Mouse (Mus musculus): ENCODE data around the gene Olfr153. TPM values are rescaled to one million over a fixed set of nuclear protein-coding genes. Genes with fewer than 3 reads are reported as not detected.
"Not testable (repeated sequence)": the region's sequence is repeated elsewhere in the genome, so short reads cannot be mapped to it uniquely, and the experiment has no call there.

Olfr153 gene
- not detected in 2 replicates for polyA plus RNA-seq (2016; fragmentation: Nextera tagmentation; extraction: Ambion mirVana)

GRCm38 (mm10) chr2:87531496-87531895 lies at the start of gene Olfr153:
Olfr153 (plus strand) TSS chr2:87531796.
- H3K4me1 ChIP-seq, result no peaks in the 10 kb centered on the region
- no peak within 1 kb of the TSS for H3K27ac ChIP-seq
- H3K4me3 ChIP-seq, result no peak within 1 kb of the TSS
- DNase-seq (ENCODE audit: extremely low spot score, low spot score), result no peak
- no peaks in the 10 kb centered on the region for H3K27me3 ChIP-seq (ENCODE audit: poor library complexity, severe bottlenecking)
- H3K36me3 ChIP-seq (replicated peaks), result no peaks in the 10 kb centered on the region
- no peaks in the 10 kb centered on the region for H3K9me3 ChIP-seq

GRCm38 (mm10) chr2:87482276-87482675 lies 49.3 kb upstream of the Olfr153 start:
- no peak for DNase-seq (ENCODE audit: extremely low spot score, low spot score)
- H3K4me3 ChIP-seq, result no peak overlapping the region
- H3K27ac ChIP-seq, result no peak overlapping the region
- H3K9me3 ChIP-seq, result no peaks in the 10 kb centered on the region
- 87% methylated on average over 2 of the region's 2 CpGs for WGBS
- H3K27me3 ChIP-seq (ENCODE audit: poor library complexity, severe bottlenecking), result no peaks in the 10 kb centered on the region
- no peaks in the 10 kb centered on the region for H3K4me1 ChIP-seq
- no peaks in the 10 kb centered on the region for H3K36me3 ChIP-seq (replicated peaks)

DNA sequence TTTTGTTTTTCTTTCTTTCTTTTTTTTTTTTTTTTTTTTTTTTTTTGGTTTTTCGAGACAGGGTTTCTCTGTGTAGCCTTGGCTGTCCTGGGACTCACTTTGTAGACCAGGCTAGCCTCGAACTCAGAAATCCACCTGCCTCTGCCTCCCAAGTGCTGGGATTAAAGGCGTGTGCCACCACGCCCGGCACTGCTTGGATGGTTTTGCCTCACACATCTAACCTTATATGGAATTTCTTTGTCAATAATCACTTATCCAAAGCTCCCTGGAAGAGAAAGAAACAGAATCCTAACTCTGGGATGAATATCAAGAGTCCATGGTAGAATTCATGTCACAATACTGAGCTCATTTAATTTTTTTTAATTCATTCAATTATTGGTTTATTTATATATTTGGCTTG lies 34.6 kb upstream of the Olfr153 start, which contains the start of gene Pramel7:
Gene Pramel7, minus strand, starts transcription at position 101 of the 400 bp plus-strand sequence.
- H3K27ac ChIP-seq; H3K27me3 ChIP-seq (ENCODE audit: poor library complexity, severe bottlenecking); H3K4me1 ChIP-seq; DNase-seq (ENCODE audit: extremely low spot score, low spot score); H3K36me3 ChIP-seq (replicated peaks); H3K4me3 ChIP-seq; H3K9me3 ChIP-seq: not testable (repeated sequence)
- WGBS, result 87% methylated on average over 4 of the region's 5 CpGs

DNA sequence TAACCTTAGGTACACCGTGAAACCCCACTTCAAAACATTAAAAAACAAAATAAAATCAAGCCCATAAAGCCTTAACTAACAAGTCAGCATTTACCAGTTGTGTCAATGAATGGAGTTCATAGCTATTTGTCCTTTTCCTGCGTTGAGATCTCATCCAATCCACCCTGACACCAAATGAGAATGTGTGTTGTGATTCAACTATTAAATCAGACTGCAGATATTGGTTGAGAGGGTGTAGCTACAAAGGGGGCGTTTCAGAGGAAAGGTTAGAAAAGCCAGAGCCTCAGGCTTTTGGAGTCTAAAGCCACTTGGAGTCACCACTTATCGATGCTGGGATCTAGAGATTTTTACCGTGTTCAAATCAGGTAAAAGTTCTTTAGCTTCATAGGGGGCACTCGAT lies 25.3 kb upstream of the Olfr153 start, which contains the start of gene Pramel6:
Gene Pramel6, plus strand, starts transcription at position 301 of the 400 bp plus-strand sequence.
- H3K36me3 ChIP-seq (replicated peaks), result no peaks in the 10 kb centered on the region
- DNase-seq (ENCODE audit: extremely low spot score, low spot score), result no peak
- H3K4me1 ChIP-seq, result no peaks in the 10 kb centered on the region
- H3K27me3 ChIP-seq (ENCODE audit: poor library complexity, severe bottlenecking), result no peaks in the 10 kb centered on the region
- H3K9me3 ChIP-seq, result no peaks in the 10 kb centered on the region
- H3K27ac ChIP-seq, result no peak within 1 kb of the TSS
- WGBS, result 86% methylated on average over 6 of the region's 6 CpGs
- H3K4me3 ChIP-seq, result no peak within 1 kb of the TSS

DNA sequence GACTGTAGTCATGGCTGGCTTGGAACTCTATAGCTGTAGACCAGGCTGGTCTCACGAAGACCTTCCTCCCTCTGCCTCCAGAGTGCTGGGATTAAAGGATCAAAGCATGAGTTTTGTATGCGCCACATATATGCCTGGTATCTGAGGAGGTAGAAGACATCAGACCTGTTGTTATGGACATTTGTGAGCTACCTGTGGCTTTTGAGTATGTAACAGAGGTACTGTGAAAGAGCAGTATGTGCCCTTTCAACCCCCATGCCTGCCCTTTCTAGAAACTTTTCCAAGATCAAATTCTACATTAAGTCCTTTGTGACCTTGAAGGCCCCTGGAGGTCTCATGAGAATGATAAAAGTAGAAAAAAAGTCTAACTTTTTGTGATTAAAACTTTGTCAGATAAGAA lies 16.6 kb upstream of the Olfr153 start:
- Histone ChIP-seq H3K27me3 (ENCODE audit: poor library complexity, severe bottlenecking) (no peaks in the 10 kb centered on the region), H3K27ac (no peak overlapping the region), H3K4me3 (no peak overlapping the region), H3K4me1 (no peaks in the 10 kb centered on the region), H3K36me3 (replicated peaks) (no peaks in the 10 kb centered on the region), H3K9me3 (peaks cover 3% of the 10 kb centered on the region; the same call in 1 of the 2 replicates)
- no peak for DNase-seq (ENCODE audit: extremely low spot score, low spot score)
- WGBS, result 93% methylated on average over 2 of the region's 2 CpGs

DNA sequence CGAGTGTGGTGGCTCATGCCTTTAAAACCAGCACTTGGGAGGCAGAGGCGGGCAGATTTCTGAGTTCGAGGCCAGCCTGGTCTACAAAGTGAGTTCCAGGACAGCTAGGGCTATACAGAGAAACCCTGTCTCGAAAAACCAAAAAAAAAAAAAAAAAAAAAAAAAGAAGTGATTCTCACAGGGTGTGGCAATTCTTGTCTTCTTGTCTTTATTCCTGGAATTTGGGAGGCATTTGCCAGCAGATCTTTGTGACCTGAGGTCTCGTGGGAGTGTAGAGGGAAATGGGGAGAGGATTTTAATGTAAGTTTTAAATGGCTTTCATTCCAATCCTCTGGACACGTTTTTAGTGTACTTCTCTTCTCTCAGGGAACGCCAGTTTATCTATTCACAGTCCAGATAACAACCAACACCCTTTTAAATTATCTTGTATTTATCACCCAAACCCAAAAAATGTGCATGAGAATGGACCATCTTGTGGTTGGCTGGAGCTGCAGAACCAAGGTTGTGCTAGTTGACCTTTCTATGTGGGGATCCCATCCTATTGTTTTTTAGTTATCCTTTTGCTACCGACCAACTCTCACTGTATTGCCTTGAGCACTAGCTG lies 16.0 kb upstream of the Olfr153 start:
- H3K27ac ChIP-seq, result no peak overlapping the region
- H3K27me3 ChIP-seq (ENCODE audit: poor library complexity, severe bottlenecking), result no peaks in the 10 kb centered on the region
- DNase-seq (ENCODE audit: extremely low spot score, low spot score), result no peak
- H3K36me3 ChIP-seq (replicated peaks), result no peaks in the 10 kb centered on the region
- WGBS, result 79% methylated on average over 8 of the region's 8 CpGs
- no peak overlapping the region for H3K4me3 ChIP-seq
- peaks cover 3% of the 10 kb centered on the region; the same call in 1 of the 2 replicates for H3K9me3 ChIP-seq
- H3K4me1 ChIP-seq, result no peaks in the 10 kb centered on the region

GRCm38 (mm10) chr2:87516581-87516980 lies 15.0 kb upstream of the Olfr153 start:
- no peak for DNase-seq (ENCODE audit: extremely low spot score, low spot score)
- H3K27me3 ChIP-seq (ENCODE audit: poor library complexity, severe bottlenecking), result no peaks in the 10 kb centered on the region
- peaks cover 3% of the 10 kb centered on the region; the same call in 1 of the 2 replicates for H3K9me3 ChIP-seq
- H3K4me3 ChIP-seq, result no peak overlapping the region
- WGBS, result 90% methylated on average over 3 of the region's 3 CpGs
- H3K4me1 ChIP-seq, result no peaks in the 10 kb centered on the region
- H3K36me3 ChIP-seq (replicated peaks), result no peaks in the 10 kb centered on the region
- H3K27ac ChIP-seq, result no peak overlapping the region

DNA sequence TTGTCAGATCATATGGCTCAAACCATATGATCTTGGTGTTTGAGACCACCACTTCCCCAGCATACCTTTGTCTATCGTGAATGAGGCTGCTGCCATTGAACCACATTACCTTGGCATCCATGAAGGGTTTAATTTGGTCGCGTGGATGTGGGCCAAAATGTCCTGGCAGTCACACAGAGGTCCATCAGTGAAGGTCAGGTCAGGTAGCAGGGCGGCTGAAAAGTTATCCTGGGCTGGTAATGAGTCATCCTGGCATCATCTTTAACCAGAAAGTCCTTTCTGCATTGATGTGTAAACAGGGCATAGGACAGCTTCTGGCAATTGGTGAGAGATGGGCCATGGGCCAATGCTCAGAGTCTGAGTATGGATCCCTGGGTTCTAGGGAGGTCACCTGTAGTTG lies 10.9 kb upstream of the Olfr153 start:
- H3K9me3 ChIP-seq, result peaks cover 3% of the 10 kb centered on the region; the same call in 1 of the 2 replicates
- no peak overlapping the region for H3K4me3 ChIP-seq
- H3K36me3 ChIP-seq (replicated peaks), result no peaks in the 10 kb centered on the region
- WGBS, result 90% methylated on average over 4 of the region's 4 CpGs
- DNase-seq (ENCODE audit: extremely low spot score, low spot score), result no peak
- no peak overlapping the region for H3K27ac ChIP-seq
- H3K27me3 ChIP-seq (ENCODE audit: poor library complexity, severe bottlenecking), result no peaks in the 10 kb centered on the region
- H3K4me1 ChIP-seq, result no peaks in the 10 kb centered on the region

DNA sequence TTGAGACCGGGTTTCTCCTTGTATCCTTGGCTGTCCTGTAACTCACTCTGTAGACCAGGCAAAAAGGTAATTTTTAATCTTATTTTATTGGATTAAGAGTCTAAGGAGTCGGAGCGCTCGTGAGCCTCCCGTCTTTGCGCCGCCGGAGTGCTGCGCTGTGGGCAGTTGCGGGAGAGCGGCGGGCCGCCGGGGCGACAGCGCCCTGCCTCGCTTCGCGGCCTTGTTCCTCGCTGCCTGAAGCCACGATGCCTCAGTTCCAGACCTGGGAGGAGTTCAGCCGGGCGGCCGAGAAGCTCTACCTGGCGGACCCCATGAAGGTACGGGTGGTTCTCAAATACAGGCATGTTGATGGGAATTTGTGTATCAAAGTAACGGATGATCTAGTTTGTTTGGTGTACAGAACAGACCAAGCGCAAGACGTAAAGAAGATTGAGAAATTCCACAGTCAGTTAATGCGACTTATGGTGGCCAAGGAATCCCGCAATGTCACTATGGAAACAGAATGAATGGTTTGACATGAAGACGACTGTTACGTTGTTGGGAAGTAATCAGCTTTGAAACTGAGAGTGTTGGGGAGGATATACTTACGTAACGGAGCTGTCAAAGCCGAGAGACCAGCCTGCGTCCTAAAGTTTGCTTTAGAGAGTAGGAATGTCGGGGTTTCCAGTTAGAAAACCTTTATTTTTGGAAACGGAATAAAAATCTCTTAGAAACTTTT lies 5.5 kb upstream of the Olfr153 start:
- peak; percentile 18 for DNase-seq (ENCODE audit: extremely low spot score, low spot score)
- not testable (repeated sequence) for H3K9me3 ChIP-seq; H3K4me1 ChIP-seq; H3K27ac ChIP-seq; H3K27me3 ChIP-seq (ENCODE audit: poor library complexity, severe bottlenecking); H3K36me3 ChIP-seq (replicated peaks)
- 34% methylated on average over 39 of the region's 39 CpGs for WGBS
- peak overlapping the region; percentile 31 for H3K4me3 ChIP-seq

GRCm38 (mm10) chr2:87534826-87535225 lies 3.2 kb downstream of the Olfr153 start:
- Histone ChIP-seq H3K4me3 (no peak overlapping the region), H3K9me3 (no peaks in the 10 kb centered on the region), H3K27me3 (ENCODE audit: poor library complexity, severe bottlenecking) (no peaks in the 10 kb centered on the region), H3K4me1 (no peaks in the 10 kb centered on the region), H3K27ac (no peak overlapping the region), H3K36me3 (replicated peaks) (no peaks in the 10 kb centered on the region)
- no peak for DNase-seq (ENCODE audit: extremely low spot score, low spot score)
- WGBS, result 61% methylated on average over 2 of the region's 2 CpGs

DNA sequence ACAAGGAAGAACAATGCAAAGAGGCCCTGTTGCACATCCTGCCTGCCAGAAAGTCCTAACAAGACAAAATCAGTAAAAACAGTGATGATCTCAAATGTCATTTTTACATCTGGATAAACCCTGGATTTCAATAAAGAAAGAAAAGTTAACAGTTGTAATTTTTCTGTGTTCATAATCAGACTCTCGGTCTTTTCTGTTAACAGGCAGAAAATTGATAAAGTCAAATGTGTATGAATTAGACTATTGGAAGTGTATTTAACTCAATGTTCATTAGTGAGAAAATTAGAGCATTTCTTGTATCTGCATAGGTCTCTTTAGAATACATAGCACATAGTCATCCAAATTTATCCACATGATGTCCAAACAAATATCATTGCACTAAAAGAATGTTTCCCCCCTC lies 13.8 kb downstream of the Olfr153 start, which contains the start of gene Olfr1128:
Gene Olfr1128, minus strand, starts transcription at position 101 of the 400 bp plus-strand sequence.
- DNase-seq (ENCODE audit: extremely low spot score, low spot score), result no peak
- H3K9me3 ChIP-seq, result no peaks in the 10 kb centered on the region
- no peak within 1 kb of the TSS for H3K4me3 ChIP-seq
- H3K36me3 ChIP-seq (replicated peaks), result no peaks in the 10 kb centered on the region
- H3K27me3 ChIP-seq (ENCODE audit: poor library complexity, severe bottlenecking), result no peaks in the 10 kb centered on the region
- WGBS, result 92% methylated on average over 1 of the region's 1 CpGs
- no peaks in the 10 kb centered on the region for H3K4me1 ChIP-seq
- H3K27ac ChIP-seq, result no peak within 1 kb of the TSS

GRCm38 (mm10) chr2:87573602-87574001 lies 42.0 kb downstream of the Olfr153 start, which contains the start of gene Olfr1129:
Olfr1129 (plus strand) TSS chr2:87573902.
- not testable (repeated sequence) for H3K9me3 ChIP-seq; H3K27me3 ChIP-seq (ENCODE audit: poor library complexity, severe bottlenecking); H3K4me1 ChIP-seq; DNase-seq (ENCODE audit: extremely low spot score, low spot score); H3K4me3 ChIP-seq; H3K27ac ChIP-seq; H3K36me3 ChIP-seq (replicated peaks)
- 90% methylated on average over 1 of the region's 1 CpGs for WGBS

Data from forebrain, embryonic 10.5 days (tissue).